In the genomic region with DNA sequence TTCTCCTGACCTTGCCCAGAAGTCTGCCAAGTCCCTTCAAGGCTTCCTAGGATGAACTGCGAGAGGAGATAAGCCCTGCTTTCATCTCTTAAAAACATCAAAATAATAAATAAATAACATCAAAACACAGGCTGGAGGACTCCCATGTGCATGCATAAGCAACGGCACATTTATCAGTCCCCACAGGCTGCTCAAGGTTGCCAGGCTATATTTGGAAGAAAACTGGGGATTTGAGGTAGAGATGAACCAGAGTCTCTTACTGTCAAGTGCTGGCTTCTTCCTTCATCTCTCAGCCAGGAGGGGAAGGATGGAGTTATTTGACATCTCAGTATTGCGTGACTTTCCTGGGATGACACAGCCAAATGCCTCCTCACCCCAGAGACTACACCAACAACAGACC, we compare ENCODE assay signal across 17 mouse cellular contexts.
DNase-seq lines count a peak whose midpoint lies in the region; ATAC-seq lines count a peak whose summit lies in the region.
"Had no signal": no experiment of that assay in that cellular context is flagged by ENCODE, and none has a peak within 500 bp of the region (broad histone marks: within the 10 kb centered on the region; RNA-seq: fewer than 3 reads in every experiment).

No protein-coding gene starts in this region.

- ATAC-seq in embryonic facial prominence, embryonic 15.5 days (ENCODE audit: insufficient number of reproducible peaks, low FRiP score, low TSS enrichment, low read depth): no peak
- no peak for ATAC-seq in forebrain, embryonic 13.5 days
- ATAC-seq: forebrain, embryonic 14.5 days; forebrain, embryonic 16.5 days had no signal

- no peaks in the 10 kb centered on the region for H3K9me3 ChIP-seq in embryonic facial prominence, embryonic 15.5 days (replicated peaks)
- no peaks in the 10 kb centered on the region for H3K9me3 ChIP-seq in embryonic facial prominence, embryonic 10.5 days
- H3K9me3 ChIP-seq in forebrain, embryonic 13.5 days (replicated peaks): no peaks in the 10 kb centered on the region
- H3K9me3 ChIP-seq: embryonic facial prominence, embryonic 13.5 days had no signal

- peaks cover 15% of the 10 kb centered on the region for H3K36me3 ChIP-seq in embryonic facial prominence, embryonic 15.5 days
- H3K36me3 ChIP-seq in embryonic facial prominence, embryonic 10.5 days (replicated peaks): peaks cover 29% of the 10 kb centered on the region
- H3K36me3 ChIP-seq in forebrain, embryonic 13.5 days (ENCODE audit: poor library complexity, severe bottlenecking): peaks cover 25% of the 10 kb centered on the region

- no peaks in the 10 kb centered on the region for H3K27me3 ChIP-seq in embryonic facial prominence, embryonic 15.5 days
- no peaks in the 10 kb centered on the region for H3K27me3 ChIP-seq in embryonic facial prominence, embryonic 10.5 days (replicated peaks; ENCODE audit: low read depth, poor library complexity, severe bottlenecking)
- H3K27me3 ChIP-seq in forebrain, embryonic 13.5 days: no peaks in the 10 kb centered on the region
- H3K27me3 ChIP-seq: embryonic facial prominence, embryonic 13.5 days had no signal

- no peak overlapping the region for H3K4me3 ChIP-seq in embryonic facial prominence, embryonic 15.5 days (replicated peaks)
- no peak overlapping the region for H3K4me3 ChIP-seq in embryonic facial prominence, embryonic 10.5 days
- H3K4me3 ChIP-seq in forebrain, embryonic 13.5 days: no peak overlapping the region
- H3K4me3 ChIP-seq: embryonic facial prominence, embryonic 13.5 days; gastrocnemius, adult 2 months had no signal

- H3K4me1 ChIP-seq in embryonic facial prominence, embryonic 15.5 days: no peaks in the 10 kb centered on the region
- H3K4me1 ChIP-seq in embryonic facial prominence, embryonic 10.5 days: peaks cover 17% of the 10 kb centered on the region
- no peaks in the 10 kb centered on the region for H3K4me1 ChIP-seq in forebrain, embryonic 13.5 days

- peak; percentile 53 for DNase-seq in adrenal gland, adult 8-10 months
- no peak for DNase-seq in adrenal gland, adult 18-20 months (ENCODE audit: low spot score in 2 of 2)
- DNase-seq in embryonic facial prominence, embryonic 10.5 days (ENCODE audit: low spot score): no peak
- DNase-seq in ovary, adult 18-20 months (ENCODE audit: low spot score): peak; percentile 50
- DNase-seq in ovary, postnatal 14 days (ENCODE audit: low spot score): no peak
- peak; percentile 29 to 50 for DNase-seq in adrenal gland, postnatal 36 days
- DNase-seq: cerebellum, adult 11-12 months; cerebellum, adult 2 months; cerebellum, adult 9-10 months; cerebellum, postnatal 10 days; cerebellum, postnatal 25 days; gastrocnemius, adult 2 months had no signal

- H3K9ac ChIP-seq in embryonic facial prominence, embryonic 15.5 days: no peak overlapping the region
- no peak overlapping the region for H3K9ac ChIP-seq in forebrain, embryonic 13.5 days
- H3K9ac ChIP-seq: embryonic facial prominence, embryonic 13.5 days had no signal

- no peak overlapping the region for H3K4me2 ChIP-seq in embryonic facial prominence, embryonic 15.5 days (replicated peaks)
- H3K4me2 ChIP-seq in forebrain, embryonic 13.5 days: no peak overlapping the region
- H3K4me2 ChIP-seq: embryonic facial prominence, embryonic 13.5 days had no signal

- H3K27ac ChIP-seq in embryonic facial prominence, embryonic 15.5 days (replicated peaks): peak overlapping the region; percentile 13; the same call in 1 of the 2 replicates
- no peak overlapping the region for H3K27ac ChIP-seq in embryonic facial prominence, embryonic 10.5 days (replicated peaks)
- no peak overlapping the region for H3K27ac ChIP-seq in forebrain, embryonic 13.5 days
- H3K27ac ChIP-seq: embryonic facial prominence, embryonic 13.5 days; gastrocnemius, adult 2 months had no signal

- 80% methylated on average over 3 of the region's 3 CpGs for WGBS in embryonic facial prominence, embryonic 15.5 days
- 92% methylated on average over 3 of the region's 3 CpGs for WGBS in embryonic facial prominence, embryonic 10.5 days
- 93% methylated on average over 3 of the region's 3 CpGs for WGBS in forebrain, embryonic 13.5 days

Comparison
In these comparisons a context has a peak if more than half of its experiments do, and no peak if none do; other contexts are left out.
1. DNase-seq: peak in adrenal gland, adult 8-10 months (single experiment), ovary, adult 18-20 months (single experiment) and adrenal gland, postnatal 36 days (2 of 2); none in adrenal gland, adult 18-20 months (0 of 2), embryonic facial prominence, embryonic 10.5 days (single experiment) and ovary, postnatal 14 days (single experiment).